Mouse (Mus musculus) heart, adult 2 months (tissue): ENCODE measurements around the gene Pola1. TPM values are rescaled to one million over a fixed set of nuclear protein-coding genes. Genes with fewer than 3 reads are reported as not detected.

Experiments used
- DNase-seq, 2 experiments: peaks; one replicate each; pipeline ENCODE4 v3.0.0; 2021
- H3K27ac ChIP-seq: fragments of 200-600 bp; 2 replicates; pipeline ENCODE4 v1.8.1; 2022
- H3K27me3 ChIP-seq: fragments of 200-500 bp; 2 replicates; pipeline ENCODE4 v1.6.1; 2012; ENCODE audit warnings: mild to moderate bottlenecking, low read length, inconsistent platforms, mixed read lengths; ENCODE audit not compliant: control insufficient read depth, insufficient read depth
- H3K36me3 ChIP-seq: fragments of 200-500 bp; 2 replicates; pipeline ENCODE4 v1.6.1; 2012; ENCODE audit warnings: low read length, inconsistent platforms; ENCODE audit not compliant: control insufficient read depth, insufficient read depth
- H3K4me1 ChIP-seq: fragments of 200-500 bp; 2 replicates; pipeline ENCODE4 v1.6.1; 2011; ENCODE audit warnings: low read length; ENCODE audit not compliant: control insufficient read depth, insufficient read depth
- H3K4me3 ChIP-seq: fragments of 200-600 bp; 2 replicates; pipeline ENCODE4 v1.8.1; 2022
- H3K79me2 ChIP-seq: fragments of 200-500 bp; replicated peaks from 2 replicates; pipeline ENCODE4 v1.6.1; 2012; ENCODE audit warnings: mild to moderate bottlenecking, inconsistent platforms, low read length, moderate library complexity, mixed read lengths; ENCODE audit not compliant: control insufficient read depth, insufficient read depth
- H3K9ac ChIP-seq: fragments of 200-500 bp; 2 replicates; pipeline ENCODE4 v1.6.1; 2012; ENCODE audit warnings: low read depth, mild to moderate bottlenecking, control low read depth, inconsistent platforms, low read length, mixed read lengths
- CTCF ChIP-seq: fragments of 200-600 bp; IDR thresholded peaks from 2 replicates; pipeline ENCODE4 v1.8.1; 2022; ENCODE audit warnings: antibody characterized with exemption, mild to moderate bottlenecking, moderate library complexity
- EP300 ChIP-seq: fragments of 200-500 bp; IDR thresholded peaks from 2 replicates; pipeline ENCODE4 v1.6.1; 2011; ENCODE audit warnings: low read depth, low read length, control low read depth; ENCODE audit not compliant: insufficient read depth
- POLR2A ChIP-seq: fragments of 200-500 bp; IDR thresholded peaks from 2 replicates; pipeline ENCODE4 v1.6.1; 2011; ENCODE audit warnings: mild to moderate bottlenecking, low read depth, low read length, control low read depth; ENCODE audit not compliant: insufficient read depth
- WGBS: fragments of 180-500 bp; shearing (Covaris S2); methylation state at CpG from one replicate; pipeline ENCODE4 v1.1.7; 2018; 5-methylcytosine and 5-hydroxymethylcytosine counted together
- intact Hi-C: fragments of 180-260 bp; cut with DNase I; formaldehyde crosslinking; loops from one replicate; pipeline ENCODE4 v1.15.1; 2025
- polyA plus RNA-seq: library from polyadenylated mRNA; depleted of rRNA; stranded (reverse); fragments of >200 nt; gene quantifications from 2 replicates; pipeline ENCODE4 v1.2.3, GENCODE M21; 2012
- total RNA-seq, 2 experiments: library from RNA; stranded (reverse); gene quantifications; 2 replicates each; pipeline ENCODE4 v1.2.3; 2021

The Pola1 gene
- total and polyA plus RNA-seq, 3 experiments = 0.43 to 6.0 (median 4.0) TPM

DNA sequence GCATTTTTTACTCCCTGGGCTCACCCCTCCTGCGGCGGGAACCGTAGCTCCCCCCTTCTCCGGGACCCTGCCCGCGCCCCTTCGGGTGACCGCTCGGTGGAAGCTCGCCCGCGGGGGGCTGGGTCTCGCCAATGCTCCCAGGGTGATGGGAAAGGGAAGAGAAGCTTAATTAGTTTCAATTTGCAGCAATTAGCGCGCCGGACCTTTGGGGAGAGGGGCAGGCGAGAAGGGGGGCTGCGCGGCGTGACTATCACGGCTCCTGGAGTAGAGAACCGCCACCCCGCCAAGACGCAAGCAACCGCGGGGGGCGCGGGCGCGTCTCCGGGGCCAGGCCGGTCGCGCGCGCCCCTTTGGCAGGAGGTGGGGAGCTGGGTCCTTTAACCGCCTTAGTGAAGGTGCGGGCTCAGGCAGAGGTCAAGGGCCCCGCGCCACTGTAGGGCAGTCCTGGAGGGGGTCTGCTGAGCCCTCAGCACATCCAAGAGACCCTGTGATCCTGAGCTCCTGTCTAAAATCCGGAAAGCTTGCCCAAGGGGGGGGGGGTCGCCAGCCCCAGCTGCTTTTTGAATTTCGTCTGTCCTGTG, 332.8 kb downstream of the Pola1 start:
- Histone ChIP-seq H3K9ac (no peak overlapping the region), H3K4me1 (no peaks in the 10 kb centered on the region), H3K4me3 (no peak overlapping the region), H3K79me2 (no peaks in the 10 kb centered on the region), H3K36me3 (no peaks in the 10 kb centered on the region), H3K27me3 (peaks cover 16% of the 10 kb centered on the region), H3K27ac (no peak overlapping the region)
- 14% methylated on average over 41 of the region's 43 CpGs for WGBS
- DNase-seq = no peak
- TF ChIP-seq CTCF (no peak), EP300 (no peak), POLR2A (no peak)
- intact Hi-C loops = no loop called here

DNA sequence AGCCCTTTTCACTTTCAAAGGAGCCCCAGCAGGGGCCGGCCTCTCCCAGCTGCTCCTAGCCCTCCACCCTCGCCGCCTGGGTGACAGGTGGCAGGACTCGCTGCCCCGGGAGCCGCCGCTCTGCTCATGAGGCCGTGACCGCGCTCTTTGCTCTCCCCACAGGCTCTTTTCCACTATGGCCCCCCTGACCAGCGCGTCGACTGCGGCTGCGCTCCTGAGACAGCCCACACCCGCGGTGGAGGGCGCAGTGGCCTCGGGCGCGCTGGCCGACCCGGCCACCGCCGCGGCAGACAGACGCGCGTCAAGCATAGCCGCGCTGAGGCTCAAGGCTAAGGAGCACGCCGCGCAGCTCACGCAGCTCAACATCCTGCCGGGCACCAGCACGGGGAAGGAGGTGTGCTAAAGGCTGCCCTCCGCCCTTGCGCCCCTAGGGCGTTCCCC, 334.9 kb downstream of the Pola1 start:
- no peak for TF ChIP-seq POLR2A
- no peak for TF ChIP-seq CTCF
- no peak for TF ChIP-seq EP300
- no peak for DNase-seq

DNA sequence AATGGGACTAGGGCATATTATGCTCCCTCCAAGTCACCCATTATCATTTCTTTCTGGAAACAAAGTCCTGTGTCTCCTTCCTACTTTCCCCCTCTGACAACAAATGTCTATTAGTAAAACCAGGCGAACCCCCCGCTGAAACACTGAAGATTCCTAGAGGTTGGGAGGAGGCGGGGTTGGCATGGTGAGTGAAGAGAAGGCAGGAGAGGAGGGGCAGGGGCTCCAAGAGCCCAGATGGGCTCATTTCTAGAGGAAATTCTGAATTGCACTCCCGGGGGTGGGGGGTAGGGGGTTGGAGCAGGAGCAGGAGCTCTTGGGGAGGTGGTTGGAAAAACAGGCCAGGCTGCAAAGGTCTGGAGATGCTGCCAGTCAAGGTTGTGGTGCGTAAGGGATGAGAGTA, 336.1 kb downstream of the Pola1 start:
- no peaks in the 10 kb centered on the region for H3K4me1 ChIP-seq
- peaks cover 17% of the 10 kb centered on the region for H3K27me3 ChIP-seq
- no peaks in the 10 kb centered on the region for H3K36me3 ChIP-seq
- no peaks in the 10 kb centered on the region for H3K79me2 ChIP-seq
- no peak overlapping the region for H3K4me3 ChIP-seq
- H3K27ac ChIP-seq = no peak overlapping the region
- H3K9ac ChIP-seq = no peak overlapping the region
- intact Hi-C loops = no loop called here
- WGBS = 16% methylated on average over 5 of the region's 5 CpGs
- no peak for DNase-seq
- TF ChIP-seq EP300 (no peak), POLR2A (no peak), CTCF (no peak)

More for the DNA sequence above, 334.9 kb downstream of the Pola1 start:
- intact Hi-C loops = no loop called here
- Histone ChIP-seq H3K4me1 (no peaks in the 10 kb centered on the region), H3K36me3 (no peaks in the 10 kb centered on the region), H3K79me2 (no peaks in the 10 kb centered on the region), H3K27me3 (peaks cover 16% of the 10 kb centered on the region), H3K4me3 (no peak overlapping the region), H3K9ac (no peak overlapping the region), H3K27ac (no peak overlapping the region)
- WGBS = 10% methylated on average over 40 of the region's 40 CpGs

DNA sequence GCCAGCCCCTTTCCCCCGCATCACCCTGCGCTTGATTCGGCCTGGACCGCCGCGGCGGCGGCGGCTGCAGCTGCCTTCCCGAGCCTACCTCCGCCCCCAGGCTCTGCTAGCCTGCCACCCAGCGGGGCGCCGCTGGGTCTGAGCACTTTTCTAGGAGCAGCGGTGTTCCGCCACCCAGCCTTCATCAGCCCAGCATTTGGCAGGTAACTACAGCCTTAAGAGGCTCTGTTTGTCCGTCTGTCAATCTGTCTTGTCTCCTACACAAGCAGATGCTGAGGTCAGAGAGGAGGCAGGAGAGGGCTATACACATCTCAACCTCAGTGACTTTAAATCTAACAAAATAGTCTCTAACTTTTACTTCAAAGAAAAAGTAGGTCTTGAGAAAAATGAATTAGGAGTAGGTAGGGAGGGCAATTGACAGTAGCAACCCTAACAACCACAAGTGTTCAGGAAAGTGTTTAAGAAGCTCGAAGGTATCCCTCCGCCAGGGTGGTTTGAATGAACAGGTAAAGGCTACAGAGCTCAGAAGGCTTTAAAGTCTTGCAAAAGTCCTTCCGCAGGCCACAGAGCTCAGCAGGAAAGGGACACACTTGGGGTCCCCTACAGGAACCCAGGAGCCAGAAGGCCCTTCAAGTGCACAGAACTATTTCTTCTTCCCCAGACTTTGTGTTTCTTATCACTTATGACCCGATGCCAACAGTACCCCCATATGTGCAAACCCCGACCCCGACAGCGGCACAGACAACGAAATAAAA, 337.0 kb downstream of the Pola1 start:
- 13% methylated on average over 15 of the region's 25 CpGs for WGBS
- peaks cover 21% of the 10 kb centered on the region for H3K27me3 ChIP-seq

DNA sequence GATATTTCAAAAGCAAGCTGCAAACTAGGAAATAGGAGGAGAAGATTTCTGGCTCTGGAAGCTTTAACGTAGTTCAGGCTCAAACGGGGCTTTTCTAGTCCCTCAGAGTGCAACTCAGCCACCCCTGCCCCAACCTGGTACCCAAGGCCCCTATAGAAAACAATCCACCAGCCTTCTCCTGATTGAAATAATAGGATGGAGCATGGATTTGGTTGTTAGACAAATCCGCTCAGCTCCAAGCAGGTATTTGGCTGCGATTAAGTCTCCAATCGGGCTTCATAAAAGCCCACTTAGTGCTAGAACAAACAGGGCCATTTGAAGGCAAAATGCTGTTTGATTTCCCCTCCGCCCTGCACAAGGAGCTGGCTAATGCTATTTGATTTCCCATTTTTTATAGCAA, 339.9 kb downstream of the Pola1 start:
- TF ChIP-seq POLR2A (no peak), EP300 (no peak), CTCF (no peak)
- Histone ChIP-seq H3K27me3 (peaks cover 27% of the 10 kb centered on the region), H3K9ac (no peak overlapping the region), H3K4me1 (no peaks in the 10 kb centered on the region), H3K4me3 (no peak overlapping the region), H3K27ac (no peak overlapping the region), H3K36me3 (no peaks in the 10 kb centered on the region), H3K79me2 (no peaks in the 10 kb centered on the region)
- WGBS = 19% methylated on average over 6 of the region's 6 CpGs
- no peak for DNase-seq
- intact Hi-C loops = no loop called here

More for the DNA sequence above, 337.0 kb downstream of the Pola1 start:
- intact Hi-C loops = no loop called here
- TF ChIP-seq POLR2A (no peak), EP300 (no peak), CTCF (no peak)
- no peak overlapping the region for H3K9ac ChIP-seq
- no peak overlapping the region for H3K4me3 ChIP-seq
- no peaks in the 10 kb centered on the region for H3K79me2 ChIP-seq
- H3K27ac ChIP-seq = no peak overlapping the region
- DNase-seq = no peak
- no peaks in the 10 kb centered on the region for H3K36me3 ChIP-seq
- no peaks in the 10 kb centered on the region for H3K4me1 ChIP-seq

DNA sequence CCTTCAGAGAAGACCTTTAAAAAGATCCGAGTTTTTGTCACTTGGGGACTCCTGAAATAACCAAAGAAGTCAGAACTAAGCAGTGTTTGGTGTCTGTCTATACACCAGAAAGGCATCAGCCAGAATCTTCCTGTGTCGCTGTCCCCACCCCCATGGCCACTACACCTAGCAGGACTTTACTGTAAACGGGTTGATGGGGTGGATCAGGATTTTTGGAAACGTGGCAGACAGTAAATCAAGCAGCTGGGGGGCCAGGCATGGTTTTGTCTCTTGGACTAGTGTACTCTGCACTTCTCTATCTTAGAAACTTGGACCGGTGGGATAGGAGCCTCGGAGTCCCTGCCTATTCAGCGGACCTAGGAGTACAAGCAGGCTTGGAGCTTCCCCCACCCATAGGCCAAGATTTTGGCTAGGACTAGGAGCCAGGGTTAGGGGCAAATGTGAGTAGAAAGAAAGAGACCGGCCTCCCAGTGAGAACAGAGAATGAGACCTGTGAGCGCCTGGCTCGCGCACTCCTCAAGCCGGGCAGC, 342.0 kb downstream of the Pola1 start:
- Histone ChIP-seq H3K27ac (no peak overlapping the region), H3K4me1 (no peaks in the 10 kb centered on the region), H3K4me3 (no peak overlapping the region), H3K27me3 (peaks cover 26% of the 10 kb centered on the region), H3K9ac (no peak overlapping the region), H3K36me3 (no peaks in the 10 kb centered on the region), H3K79me2 (no peaks in the 10 kb centered on the region)
- WGBS = 16% methylated on average over 12 of the region's 12 CpGs
- no peak for DNase-seq
- TF ChIP-seq EP300 (no peak), CTCF (no peak), POLR2A (no peak)
- intact Hi-C loops = no loop called here
